Mouse (Mus musculus) lung, postnatal 25 days (tissue): ENCODE results near the gene Klhdc1.
A peak's percentile ranks its signal among the peaks of the same experiment; 100 is the strongest.

Experiments
- DNase-seq: peaks from one replicate; pipeline ENCODE4 v3.0.0; 2022; ENCODE audit warnings: low spot score

Klhdc1 gene

DNA sequence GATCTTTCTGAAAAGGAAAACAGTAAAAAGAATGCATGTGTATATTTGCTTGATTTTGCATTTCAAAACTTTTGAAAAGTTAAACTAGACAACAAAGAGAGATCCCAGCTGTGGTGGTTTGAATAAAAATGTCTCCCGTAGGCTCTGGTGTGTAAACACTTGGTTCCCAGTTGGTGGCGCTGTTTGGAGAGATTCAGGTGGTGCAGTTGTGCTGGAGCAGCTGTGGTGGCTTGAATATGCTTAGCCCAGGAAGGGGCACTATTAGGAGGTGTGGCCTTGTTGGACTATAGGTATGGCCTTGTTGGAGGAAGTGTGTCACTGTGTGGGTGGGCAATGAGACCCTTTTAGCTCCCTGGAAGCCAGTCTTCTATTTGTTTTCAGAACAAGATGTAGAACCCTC lies 11.7 kb upstream of the Klhdc1 start:
- peak; percentile 31 for DNase-seq

DNA sequence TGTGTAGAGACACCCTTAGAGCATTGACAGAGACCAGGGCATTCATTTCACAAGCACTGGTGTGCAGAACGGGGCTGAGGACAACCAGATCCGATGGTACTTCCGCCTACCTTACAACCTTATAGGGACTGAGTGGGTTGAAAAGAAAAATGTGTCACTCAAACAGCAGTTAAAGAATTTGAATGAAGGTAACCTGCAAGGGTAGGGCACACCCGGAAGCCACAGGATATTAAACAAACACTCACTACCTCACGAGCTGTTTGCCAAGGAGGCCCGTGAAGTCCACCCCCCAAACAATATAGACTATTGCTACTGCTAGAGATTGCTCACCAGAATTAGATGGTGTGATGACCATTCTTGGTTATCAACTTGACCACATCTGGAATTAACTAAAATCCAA lies 5.2 kb upstream of the Klhdc1 start:
- no peak for DNase-seq

- DNase-seq = no peak
Measured at GRCm38 (mm10) chr12:69238284-69238683, 2.7 kb upstream of the Klhdc1 start.

GRCm38 (mm10) chr12:69241405-69241770 lies 412 bp downstream of the Klhdc1 start:
- no peak for DNase-seq

- DNase-seq = peak; percentile 66
Measured at GRCm38 (mm10) chr12:69241771-69242431, 925 bp downstream of the Klhdc1 start.

GRCm38 (mm10) chr12:69249766-69250165 lies 8.8 kb downstream of the Klhdc1 start:
- no peak for DNase-seq

DNA sequence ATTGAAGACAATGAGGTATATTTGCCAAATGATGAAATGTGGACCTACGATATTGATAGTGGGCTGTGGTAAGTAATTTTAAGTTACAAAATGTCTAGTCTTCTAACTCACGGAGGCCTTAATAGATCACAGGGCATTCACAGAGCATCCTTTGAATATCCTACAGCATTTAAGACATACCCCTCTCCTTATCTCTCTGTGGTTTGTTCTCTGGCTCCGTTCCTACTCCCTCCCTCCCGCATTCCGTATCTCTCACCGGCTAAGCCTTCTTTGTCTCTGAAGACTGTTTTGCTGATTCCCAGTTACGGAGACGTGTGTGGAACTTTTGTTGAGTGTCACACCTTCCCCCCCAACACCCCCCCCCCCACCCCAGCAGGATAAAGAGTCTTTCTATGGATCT lies 9.8 kb downstream of the Klhdc1 start:
- no peak for DNase-seq

DNA sequence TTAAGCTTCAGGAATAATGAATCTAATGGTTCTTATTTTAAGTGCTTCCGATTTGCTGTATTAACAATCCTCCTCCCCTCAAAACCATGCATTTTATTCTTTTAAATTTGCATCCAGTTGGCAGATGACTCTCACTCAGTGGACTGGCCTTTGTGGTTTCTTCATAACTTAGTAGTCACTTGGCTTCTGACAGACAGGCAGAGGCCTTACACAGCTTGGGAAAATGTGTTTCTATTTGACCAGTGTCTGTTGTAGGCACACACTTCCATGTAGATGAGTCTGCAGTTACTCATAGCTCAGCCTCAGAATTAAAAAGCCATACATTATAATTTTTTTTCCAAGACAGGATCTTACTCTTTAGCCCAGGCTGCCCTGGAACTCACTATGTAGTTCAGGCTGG lies 12.8 kb downstream of the Klhdc1 start:
- no peak for DNase-seq

DNA sequence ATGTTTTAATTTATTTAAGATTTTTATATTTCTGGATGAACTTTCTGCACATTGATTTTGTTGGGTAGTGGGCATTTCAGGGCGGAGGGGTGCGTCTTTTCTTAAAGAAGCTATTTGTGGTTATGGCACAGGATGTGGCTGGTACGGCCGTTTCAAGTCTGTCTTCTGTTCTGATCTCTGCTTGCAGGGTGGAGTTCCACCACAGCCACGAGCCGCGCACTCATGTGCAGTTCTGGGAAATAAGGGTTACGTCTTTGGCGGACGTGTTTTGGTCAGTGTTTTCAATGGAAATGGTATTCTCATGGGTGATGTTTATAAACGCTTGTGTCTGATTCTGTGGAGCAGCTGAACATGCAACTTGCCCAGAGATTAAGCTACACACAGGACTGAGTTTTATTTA lies 16.9 kb downstream of the Klhdc1 start:
- peak; percentile 29 for DNase-seq

- no peak for DNase-seq
Measured at GRCm38 (mm10) chr12:69262251-69262650, 21.3 kb downstream of the Klhdc1 start.

GRCm38 (mm10) chr12:69265031-69265430 lies 24.1 kb downstream of the Klhdc1 start:
- no peak for DNase-seq

DNA sequence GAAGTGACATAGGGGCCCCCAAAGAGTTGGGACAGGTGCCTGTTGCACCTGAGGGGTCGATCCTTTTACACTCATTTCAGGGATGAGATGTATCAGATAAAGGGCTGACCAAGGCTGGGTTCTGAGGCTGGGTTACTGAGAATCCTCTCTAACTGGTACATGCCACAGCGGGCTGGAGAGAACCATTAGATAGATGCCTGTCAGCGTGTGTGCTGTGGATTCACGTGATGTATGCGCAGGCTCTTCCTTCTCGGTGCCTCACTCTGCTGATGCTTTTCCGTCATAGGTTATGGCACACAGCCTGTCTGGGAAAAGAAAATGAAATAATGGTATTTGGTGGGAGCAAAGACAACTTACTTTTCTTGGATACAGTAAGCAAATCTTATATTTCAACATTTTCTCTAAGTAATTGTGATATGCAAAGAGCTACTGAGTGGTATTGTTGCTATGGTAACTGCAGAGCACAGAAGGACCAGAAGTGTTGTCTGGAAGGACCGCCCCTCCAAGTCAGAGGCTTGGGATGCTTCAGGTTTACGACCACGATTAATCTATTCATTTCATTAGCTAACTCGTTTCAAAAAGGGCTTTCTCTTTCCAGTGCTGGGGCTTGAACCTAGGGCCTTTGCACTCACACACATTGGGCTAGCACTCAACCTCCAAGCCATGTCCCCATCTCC lies 27.1 kb downstream of the Klhdc1 start:
- no peak for DNase-seq

GRCm38 (mm10) chr12:69268956-69269355 lies 28.0 kb downstream of the Klhdc1 start:
- DNase-seq = no peak

GRCm38 (mm10) chr12:69279931-69280469 lies 39.0 kb downstream of the Klhdc1 start:
- DNase-seq = no peak

DNA sequence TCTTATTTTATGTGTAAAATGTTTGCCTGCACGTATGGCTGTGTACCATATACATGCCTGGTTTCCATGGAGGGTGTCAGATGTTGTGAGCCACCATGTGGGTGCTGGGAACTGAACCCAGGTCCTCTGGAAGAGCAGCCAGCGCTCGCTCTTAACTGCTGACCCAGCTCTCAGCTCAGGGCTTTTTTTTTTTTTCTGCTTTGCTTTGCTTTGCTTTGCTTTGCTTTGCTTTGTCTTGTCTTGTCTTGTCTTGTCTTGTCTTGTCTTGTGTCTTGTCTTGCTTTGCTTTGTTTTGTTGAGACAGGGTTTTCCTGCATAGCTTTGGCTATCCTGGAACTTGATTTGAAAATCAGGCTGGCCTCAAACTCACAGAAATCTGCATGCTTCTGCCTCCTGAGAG lies 39.9 kb downstream of the Klhdc1 start:
- DNase-seq = no peak

GRCm38 (mm10) chr12:69283146-69283545 lies 42.2 kb downstream of the Klhdc1 start:
- no peak for DNase-seq

GRCm38 (mm10) chr12:69287535-69287934 lies 46.6 kb downstream of the Klhdc1 start:
- no peak for DNase-seq

DNA sequence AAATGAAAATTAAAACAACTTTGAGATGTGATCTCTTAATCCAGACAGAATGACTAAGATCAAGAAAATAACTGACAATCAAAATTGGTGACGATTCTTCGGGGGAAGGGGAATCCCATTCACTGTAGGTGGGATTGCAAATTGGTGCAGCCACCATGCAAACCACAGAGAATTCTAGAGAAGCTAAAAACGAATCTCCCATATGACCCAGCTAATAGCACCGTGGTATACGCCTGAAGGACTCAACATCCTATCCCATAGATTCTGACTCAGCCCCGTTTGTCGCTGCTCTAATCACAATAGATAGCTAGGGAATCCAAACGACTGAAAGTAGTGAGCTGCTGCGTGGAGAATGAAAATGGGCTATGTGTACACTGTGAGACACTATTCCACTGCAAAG lies 47.7 kb downstream of the Klhdc1 start:
- DNase-seq = no peak

GRCm38 (mm10) chr12:69292401-69292800 lies 51.4 kb downstream of the Klhdc1 start:
- DNase-seq = no peak

GRCm38 (mm10) chr12:69293815-69294214 lies 52.8 kb downstream of the Klhdc1 start:
- no peak for DNase-seq

DNA sequence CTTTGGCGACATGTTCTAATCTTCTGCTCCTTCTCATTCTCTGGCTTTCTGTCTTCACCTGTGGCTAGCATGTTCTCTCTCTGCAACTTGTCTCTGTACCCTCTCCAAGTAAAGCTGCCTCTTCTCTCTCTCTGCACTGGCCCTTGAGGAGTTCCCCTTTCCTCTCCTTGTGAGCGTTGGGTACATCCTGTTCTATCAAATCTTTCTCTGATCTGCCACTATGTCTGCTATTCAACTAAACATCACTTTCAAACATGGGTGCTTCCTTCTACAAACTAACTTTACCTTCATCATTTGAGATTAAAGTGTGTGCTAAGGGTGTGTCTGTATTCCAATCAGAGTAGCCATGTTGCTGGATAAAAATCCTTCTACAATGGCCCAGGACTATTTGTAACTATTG lies 54.0 kb downstream of the Klhdc1 start:
- DNase-seq = no peak

DNA sequence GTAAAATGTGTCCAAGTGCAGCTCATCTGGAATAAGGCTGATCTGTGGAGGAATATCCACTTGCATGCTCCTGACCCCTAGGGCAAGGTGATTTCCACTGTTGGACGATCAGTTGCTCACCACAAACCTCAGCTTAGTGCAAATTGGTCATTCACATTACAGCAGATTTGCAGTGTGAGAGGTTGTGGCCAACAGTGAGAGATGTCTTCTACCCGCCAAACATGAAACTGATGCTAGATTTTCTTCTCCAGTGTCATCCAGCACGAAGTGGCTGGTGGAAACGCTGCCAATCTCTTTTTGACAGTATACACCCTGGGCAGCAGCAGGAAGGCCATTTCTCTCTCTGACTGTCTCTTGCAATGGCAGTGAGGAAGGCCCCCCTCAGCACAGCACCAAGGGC lies 54.7 kb downstream of the Klhdc1 start:
- no peak for DNase-seq

GRCm38 (mm10) chr12:69296511-69297410 lies 55.8 kb downstream of the Klhdc1 start, which contains the start of gene Klhdc2:
Gene Klhdc2 (plus strand): TSS chr12:69296681.
- DNase-seq = peak; percentile 85
